Mouse (Mus musculus) heart, postnatal 0 days (tissue): ENCODE results near the gene Wrap73.

Source experiments
- CTCF ChIP-seq: IDR thresholded peaks from 2 replicates; pipeline ENCODE4 v1.5.1; 2016; ENCODE audit warnings: antibody characterized with exemption, control low read depth, low read depth
- EP300 ChIP-seq: IDR thresholded peaks from 2 replicates; pipeline ENCODE4 v1.6.1; 2016; ENCODE audit warnings: antibody characterized with exemption, low read depth

DNA sequence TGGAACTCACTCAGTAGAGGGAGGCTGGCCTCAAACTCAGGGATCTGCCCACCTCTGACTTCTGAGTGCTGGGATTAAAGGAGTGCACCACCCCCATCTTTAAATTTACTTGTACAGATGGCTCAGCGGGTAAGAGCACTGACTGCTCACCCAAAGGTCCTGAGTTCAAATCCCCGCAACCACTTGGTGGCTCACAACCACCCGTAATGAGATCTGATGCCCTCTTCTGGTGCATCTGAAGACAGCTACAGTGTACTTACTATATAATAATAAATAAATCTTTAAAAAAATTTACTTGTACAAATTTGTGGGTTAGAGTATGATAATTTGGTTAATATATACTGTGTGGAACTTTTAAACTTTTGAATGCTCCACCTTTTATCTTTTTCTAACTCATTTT lies 2.5 kb downstream of the Wrap73 start:
- TF ChIP-seq EP300: no peak
- no peak for TF ChIP-seq CTCF
